Mouse (Mus musculus): Measurements from ENCODE around the gene Gm28539.

GRCm38 (mm10) chr16:18812385-18812910 is 23.9 kb upstream of the Gm28539 start:
- TF ChIP-seq CTCF (IDR thresholded peaks at IDR 0.05; ENCODE audit: low read depth) (no peak), EP300 (IDR thresholded peaks at IDR 0.05; ENCODE audit: low read depth) (no peak)

Measured in liver, embryonic 14.5 days (tissue).